8 mouse cellular contexts compared by ENCODE assay signal in the genomic region with DNA sequence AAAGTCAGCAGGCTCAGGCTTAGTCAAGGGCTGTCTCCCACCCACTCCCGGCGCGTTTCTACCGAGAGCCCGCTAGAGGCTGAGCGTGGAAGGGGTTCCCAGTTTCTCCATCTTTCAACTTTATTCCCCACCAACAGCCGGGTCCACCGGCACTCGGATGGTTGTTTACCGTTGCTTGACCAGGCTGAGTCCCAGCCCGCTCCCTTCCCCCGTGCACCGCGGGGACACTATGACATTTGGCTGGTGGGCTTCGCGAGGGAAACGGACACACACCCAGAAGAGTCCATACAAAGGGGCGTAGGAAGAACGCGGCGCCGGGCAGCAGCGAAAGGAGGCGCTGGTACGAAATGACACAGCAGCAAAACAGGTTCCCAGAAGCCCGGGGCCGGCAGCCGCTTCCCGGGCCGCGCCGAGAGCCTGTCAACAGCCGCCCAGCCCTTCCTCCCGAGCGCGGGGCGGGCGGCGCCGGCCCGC. TPM values are rescaled to one million over a fixed set of nuclear protein-coding genes. Genes with fewer than 3 reads are reported as not detected.
DNase-seq lines count a peak whose midpoint lies in the region; ATAC-seq and TF ChIP-seq lines count a peak whose summit lies in the region.

No protein-coding gene starts in this region.

- WGBS in embryonic facial prominence, embryonic 12.5 days = under 1% methylated on average over 32 of the region's 41 CpGs
- under 1% methylated on average over 32 of the region's 41 CpGs for WGBS in heart, embryonic 15.5 days

- H3K9me3 ChIP-seq in CH12.LX (replicated peaks; ENCODE audit: low read length) = no peaks in the 10 kb centered on the region
- H3K9me3 ChIP-seq in embryonic facial prominence, embryonic 12.5 days = no peaks in the 10 kb centered on the region
- no peaks in the 10 kb centered on the region for H3K9me3 ChIP-seq in heart, embryonic 15.5 days (replicated peaks)

- in situ Hi-C loops in CH12.LX (cut with MboI; ENCODE audit: low pct_ligation_motif_present, low pct_unique_long_range_greater_than_20kb, low sequenced_read_pairs) = no loop called here

- TF ChIP-seq POLR2A in CH12.LX (IDR thresholded peaks at IDR 0.05; ENCODE audit: low read depth, low read length) = no peak

- ATAC-seq in embryonic facial prominence, embryonic 12.5 days (ENCODE audit: insufficient number of reproducible peaks, insufficient read depth, low FRiP score, low TSS enrichment) = no peak
- ATAC-seq in heart, embryonic 15.5 days (replicated peaks; ENCODE audit: insufficient number of reproducible peaks, insufficient read depth, low FRiP score, low read depth) = peak; percentile 16; the same call in 1 of the 2 replicates

- DNase-seq in CH12.LX (ENCODE audit: extremely low read depth) = no peak
- DNase-seq in adrenal gland, postnatal 14 days = peak; percentile 49
- DNase-seq in layer of hippocampus, postnatal 10 days (ENCODE audit: low spot score in 2 of 2) = peak; percentile 48 to 57
- DNase-seq in lung, postnatal 25 days (ENCODE audit: low spot score) = peak; percentile 10
- DNase-seq in right cerebral cortex, adult 18-20 months = peak; percentile 64
- DNase-seq in urinary bladder, postnatal 14 days (ENCODE audit: low spot score) = peak; percentile 25

- H3K4me2 ChIP-seq in CH12.LX (ENCODE audit: insufficient read depth, low read depth, poor library complexity, severe bottlenecking) = peak overlapping the region; percentile 94
- H3K4me2 ChIP-seq in embryonic facial prominence, embryonic 12.5 days (replicated peaks) = peak overlapping the region; percentile 93
- H3K4me2 ChIP-seq in heart, embryonic 15.5 days = peak overlapping the region; percentile 96

- peak overlapping the region; percentile 64 to 95 (median 88) for H3K4me3 ChIP-seq in CH12.LX (replicated peaks in 1 of 3; ENCODE audit: low read depth in 2 of 3, low read length in 2 of 3, poor library complexity in 1 of 3)
- peak overlapping the region; percentile 62 for H3K4me3 ChIP-seq in embryonic facial prominence, embryonic 12.5 days
- H3K4me3 ChIP-seq in heart, embryonic 15.5 days = peak overlapping the region; percentile 72

- peaks cover 45% of the 10 kb centered on the region for H3K79me2 ChIP-seq in CH12.LX (replicated peaks; ENCODE audit: control insufficient read depth, extremely low read depth, insufficient read depth, poor library complexity, severe bottlenecking)

- H3K27me3 ChIP-seq in CH12.LX (replicated peaks) = no peaks in the 10 kb centered on the region
- H3K27me3 ChIP-seq in embryonic facial prominence, embryonic 12.5 days = no peaks in the 10 kb centered on the region
- H3K27me3 ChIP-seq in heart, embryonic 15.5 days = no peaks in the 10 kb centered on the region

- peak overlapping the region; percentile 63 for H3K27ac ChIP-seq in CH12.LX (ENCODE audit: insufficient read depth, low read depth)
- H3K27ac ChIP-seq in embryonic facial prominence, embryonic 12.5 days = peak overlapping the region; percentile 77
- peak overlapping the region; percentile 78 for H3K27ac ChIP-seq in heart, embryonic 15.5 days

- no peak for TF ChIP-seq CTCF in CH12.LX (conservative IDR thresholded peaks at IDR 0.05 in 1 of 2, IDR thresholded peaks at IDR 0.05 in 1 of 2; ENCODE audit: low read depth in 2 of 2, low read length in 2 of 2)

- no peak for TF ChIP-seq RAD21 in CH12.LX (IDR thresholded peaks at IDR 0.05; ENCODE audit: low read depth, low read length)

- H3K9ac ChIP-seq in CH12.LX (ENCODE audit: insufficient read depth, low read depth) = peak overlapping the region; percentile 42
- H3K9ac ChIP-seq in embryonic facial prominence, embryonic 12.5 days = peak overlapping the region; percentile 65
- H3K9ac ChIP-seq in heart, embryonic 15.5 days = peak overlapping the region; percentile 78

- dilution Hi-C loops in CH12.LX (cut with MboI; ENCODE audit: extremely low pct_ligation_motif_present, extremely low pct_unique_long_range_greater_than_20kb, low sequenced_read_pairs) = no loop called here

- TF ChIP-seq EP300 in CH12.LX (IDR thresholded peaks at IDR 0.05; ENCODE audit: low read length) = no peak

- H3K36me3 ChIP-seq in CH12.LX (replicated peaks in 1 of 2; ENCODE audit: control insufficient read depth in 1 of 2, insufficient read depth in 1 of 2, low read length in 1 of 2) = no peaks in the 10 kb centered on the region
- H3K36me3 ChIP-seq in embryonic facial prominence, embryonic 12.5 days = no peaks in the 10 kb centered on the region
- no peaks in the 10 kb centered on the region for H3K36me3 ChIP-seq in heart, embryonic 15.5 days

- H3K4me1 ChIP-seq in CH12.LX (ENCODE audit: control insufficient read depth in 1 of 2, insufficient read depth in 2 of 2) = peaks cover 5 to 22% of the 10 kb centered on the region in 2 experiments; a peak in 3 of 4 replicates
- peaks cover 10% of the 10 kb centered on the region for H3K4me1 ChIP-seq in embryonic facial prominence, embryonic 12.5 days
- H3K4me1 ChIP-seq in heart, embryonic 15.5 days (replicated peaks) = peaks cover 23% of the 10 kb centered on the region

TF ChIP-seq in CH12.LX, 34 proteins besides CTCF, POLR2A, EP300 and RAD21:
- peak; percentile 0; the same call in 1 of the 2 replicates for TF ChIP-seq ZMIZ1 (IDR thresholded peaks at IDR 0.05; ENCODE audit: low read depth, low read length)
- no peak for TF ChIP-seq ZKSCAN1 (IDR thresholded peaks at IDR 0.05; ENCODE audit: borderline replicate concordance, low read depth, low read length)
- peak; percentile 6; the same call in 1 of the 2 replicates for TF ChIP-seq UBTF (IDR thresholded peaks at IDR 0.05; ENCODE audit: low read depth, low read length)
- TF ChIP-seq ETS1 (conservative IDR thresholded peaks at IDR 0.05; ENCODE audit: low read depth, low read length) = no peak
- peak; percentile 13; the same call in 1 of the 2 replicates for TF ChIP-seq MXI1 (IDR thresholded peaks at IDR 0.05; ENCODE audit: low read depth, low read length)
- peak; percentile 69 for TF ChIP-seq SIN3A (IDR thresholded peaks at IDR 0.05; ENCODE audit: low read length)

RNA-seq across cellular contexts. Expression of a gene that starts 0.6 kb away (rescaled TPM):
- total RNA-seq in CH12.LX (2012; rRNA removed) (12.8 and 12.9 TPM in 2 replicates), CH12.LX (2014; rRNA removed) (14.1 and 15.2 TPM in 2 replicates)
- 11.8 and 14.1 TPM in 2 replicates for polyA plus RNA-seq in CH12.LX (2012; ENCODE audit: insufficient read length, low read depth)
- total RNA-seq in adrenal gland, postnatal 14 days (2021) = 12.5 and 15.7 TPM in 2 replicates
- polyA plus RNA-seq in embryonic facial prominence, embryonic 12.5 days (2016; fragmentation: Nextera tagmentation; extraction: Ambion mirVana) = 13.3 and 13.6 TPM in 2 replicates
- polyA plus RNA-seq in heart, embryonic 15.5 days (2015; fragmentation: Nextera tagmentation; extraction: Ambion mirVana) = 9.1 and 10.2 TPM in 2 replicates
- total RNA-seq in layer of hippocampus, postnatal 10 days (2021) = 10 to 100 TPM; 15.1 to 18.8 TPM

RNA-seq across cellular contexts. Expression of a gene that starts 18.2 kb away (rescaled TPM):
- total RNA-seq in CH12.LX (2012; rRNA removed) (122 and 149 TPM in 2 replicates), CH12.LX (2014; rRNA removed) (264 and 298 TPM in 2 replicates)
- polyA plus RNA-seq in CH12.LX (2012; ENCODE audit: insufficient read length, low read depth) = 133 and 134 TPM in 2 replicates
- total RNA-seq in adrenal gland, postnatal 14 days (2021) = 61.9 and 63.4 TPM in 2 replicates
- polyA plus RNA-seq in embryonic facial prominence, embryonic 12.5 days (2016; fragmentation: Nextera tagmentation; extraction: Ambion mirVana) = 206 and 210 TPM in 2 replicates
- polyA plus RNA-seq in heart, embryonic 15.5 days (2015; fragmentation: Nextera tagmentation; extraction: Ambion mirVana) = 134 and 137 TPM in 2 replicates
- 10 to 100 TPM; 75.6 to 77.3 TPM for total RNA-seq in layer of hippocampus, postnatal 10 days (2021)
